Mouse (Mus musculus) lung, postnatal 10 days (tissue): ENCODE measurements at regions not wholly inside any gene's neighbourhood (a gene's known extent, or its start where the extent isn't known, plus 50 kb on each side); places are given as distances from the start of the nearest gene placed in this dataset.

Experiments used
- DNase-seq: peaks from one replicate; pipeline ENCODE4 v3.0.0; 2021

DNA sequence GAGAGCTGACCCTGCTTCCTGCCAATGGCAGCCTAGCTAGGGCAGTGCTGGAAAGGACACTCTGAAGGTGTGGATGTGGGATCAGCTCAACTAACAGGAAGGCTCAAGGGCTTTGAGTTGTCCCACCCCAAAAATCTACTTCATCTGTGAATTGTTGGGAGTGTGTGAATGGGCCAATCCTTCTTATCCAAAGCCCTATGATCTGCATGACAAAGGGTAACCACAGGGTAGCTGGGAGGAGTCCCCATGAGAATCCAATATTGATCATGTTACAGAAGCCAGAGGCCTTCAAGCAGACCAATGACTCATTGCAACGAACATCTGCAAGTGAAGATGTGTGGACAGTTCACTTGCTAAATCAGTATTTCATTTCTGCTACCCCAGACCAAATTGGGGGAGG is 51.1 kb upstream of the Adra1b start:
- no peak for DNase-seq

DNA sequence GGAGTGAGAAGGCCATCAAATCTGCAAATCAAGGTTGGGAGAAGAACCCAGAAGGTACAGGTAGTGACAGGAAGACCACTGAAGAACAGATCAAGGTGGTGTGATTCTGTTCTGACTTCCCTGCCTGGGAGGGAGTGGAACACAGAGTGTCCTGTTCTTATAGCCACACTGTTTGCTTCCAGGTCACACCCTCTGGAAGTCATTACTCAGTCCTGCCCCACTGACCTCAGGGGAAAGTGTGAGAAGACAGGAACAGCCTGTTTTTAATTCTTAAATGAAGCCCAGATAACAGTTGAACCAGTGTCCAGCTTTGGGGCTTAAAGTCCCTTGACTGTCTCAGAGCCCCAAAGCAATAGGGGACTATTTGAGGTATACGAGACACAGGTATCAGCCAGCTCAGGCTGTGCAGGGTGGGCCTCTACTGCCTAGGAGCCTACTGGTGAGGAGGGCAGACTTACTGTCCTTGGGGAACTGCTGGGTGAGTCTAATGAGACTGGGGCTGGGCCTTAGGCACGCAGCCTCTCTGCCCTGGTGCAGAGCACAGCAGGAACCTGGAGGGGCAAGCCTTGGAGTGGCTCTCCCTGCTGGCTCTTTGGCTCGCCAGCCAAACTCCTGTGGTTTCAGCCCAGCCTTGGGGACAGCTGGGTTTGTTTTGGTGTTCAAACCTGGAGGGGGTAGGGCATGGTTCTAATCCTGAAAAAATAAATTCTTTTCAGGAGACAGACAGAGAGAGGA is 57.4 kb upstream of the Adra1b start:
- DNase-seq, result peak; percentile 58

DNA sequence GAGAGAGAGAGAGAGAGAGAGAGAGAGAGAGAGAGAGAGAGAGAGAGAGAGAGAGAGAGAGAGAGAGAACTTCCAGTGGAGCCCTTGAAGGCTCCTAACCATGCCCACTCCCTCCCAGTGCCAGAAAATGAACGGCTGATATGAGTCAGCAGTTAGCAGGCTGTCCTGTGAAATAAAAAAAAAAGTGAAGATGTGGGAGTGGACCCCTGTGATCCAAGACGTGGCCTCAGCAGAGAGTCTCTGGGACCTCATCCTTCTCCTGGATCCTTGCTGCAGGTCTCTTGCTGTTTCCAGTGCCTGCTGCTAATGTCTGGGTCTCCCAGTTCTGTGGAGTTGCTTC is 57.9 kb upstream of the Adra1b start:
- peak; percentile 21 for DNase-seq

DNA sequence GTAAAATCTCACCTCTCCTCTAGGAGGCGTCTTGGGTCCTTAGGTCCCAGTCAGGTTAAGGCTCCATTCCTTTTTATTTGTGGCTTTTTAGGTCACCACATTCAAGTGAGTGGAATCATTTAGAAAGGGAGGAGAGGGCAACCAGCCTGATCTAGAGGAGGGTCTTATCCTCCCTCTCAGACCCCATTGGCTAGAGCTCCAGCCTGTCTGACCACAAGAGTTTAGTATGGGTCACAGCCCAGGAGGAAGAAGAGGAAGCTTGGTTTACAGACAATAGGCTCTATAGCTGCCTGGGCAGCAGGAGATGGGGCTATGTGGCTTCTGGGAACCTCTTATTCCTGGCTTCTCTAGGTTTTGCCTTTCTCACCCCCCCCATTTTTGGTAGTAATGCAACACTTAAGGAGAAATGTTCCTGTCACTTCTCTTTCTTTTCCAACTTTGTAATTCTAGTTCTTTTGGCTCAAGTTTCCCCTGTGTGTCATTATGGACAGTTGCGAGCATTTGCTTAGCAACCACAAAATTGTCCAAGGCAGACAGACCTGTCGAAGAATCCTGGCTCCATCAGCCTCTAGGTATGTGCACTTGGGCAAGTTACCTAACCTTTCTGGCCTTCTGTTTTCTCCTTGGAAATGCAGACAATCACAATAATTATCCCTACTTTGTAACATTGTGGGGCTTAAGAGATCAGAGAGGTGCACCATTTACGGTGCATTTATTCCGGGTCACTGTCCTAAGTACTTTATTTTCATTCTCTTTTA is 59.5 kb upstream of the Adra1b start:
- DNase-seq, result no peak

DNA sequence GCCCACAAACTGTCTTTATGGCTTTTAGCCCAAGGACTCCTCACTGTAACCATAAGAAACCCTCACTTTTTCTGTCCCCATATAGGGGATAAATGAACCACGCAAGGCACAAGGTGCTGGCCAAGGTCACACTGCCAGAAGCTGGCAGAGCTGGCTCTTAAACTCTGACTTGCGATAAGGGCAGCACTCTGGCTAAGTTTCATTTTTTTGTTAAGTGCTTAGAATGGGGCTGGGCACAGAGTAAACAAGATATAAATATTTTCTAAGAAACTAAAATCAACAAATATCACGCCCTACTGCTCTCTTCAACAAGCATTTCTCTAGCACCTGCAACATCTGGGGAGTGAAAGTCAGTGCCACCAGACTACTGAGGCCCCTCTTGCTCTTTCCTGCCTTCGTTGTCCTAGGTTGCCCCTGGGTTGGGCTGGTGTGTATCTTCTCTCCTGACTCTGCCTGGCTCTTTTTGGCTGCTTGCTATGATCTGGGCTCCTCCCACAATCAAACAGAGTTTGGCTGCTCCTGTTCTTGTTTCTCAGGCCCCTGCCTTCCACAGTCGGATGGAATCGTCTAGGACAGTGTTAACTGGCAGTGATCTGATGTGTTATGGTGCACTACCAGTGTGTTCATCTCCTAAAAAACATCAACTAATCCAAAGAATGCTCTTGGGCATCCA is 60.5 kb upstream of the Adra1b start:
- DNase-seq, result peak; percentile 20

DNA sequence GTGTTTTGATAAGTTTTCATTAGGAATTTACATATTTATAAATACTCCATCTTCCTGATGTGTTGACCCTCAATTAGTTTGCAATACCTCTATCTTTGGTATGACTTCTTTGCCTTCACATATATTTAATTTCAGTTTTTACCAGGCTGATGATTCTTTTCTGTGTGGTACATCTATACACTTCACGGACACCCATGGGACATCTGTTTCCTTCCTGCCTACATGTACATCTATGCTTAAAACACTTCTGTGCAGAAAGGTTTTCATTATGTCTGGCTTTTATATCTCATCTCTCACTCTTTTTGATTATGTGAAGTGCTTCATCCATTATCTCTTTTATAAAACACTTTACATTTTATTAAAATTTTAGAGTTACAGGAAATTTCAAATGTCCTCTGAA is 66.8 kb upstream of the Adra1b start:
- DNase-seq, result no peak

DNA sequence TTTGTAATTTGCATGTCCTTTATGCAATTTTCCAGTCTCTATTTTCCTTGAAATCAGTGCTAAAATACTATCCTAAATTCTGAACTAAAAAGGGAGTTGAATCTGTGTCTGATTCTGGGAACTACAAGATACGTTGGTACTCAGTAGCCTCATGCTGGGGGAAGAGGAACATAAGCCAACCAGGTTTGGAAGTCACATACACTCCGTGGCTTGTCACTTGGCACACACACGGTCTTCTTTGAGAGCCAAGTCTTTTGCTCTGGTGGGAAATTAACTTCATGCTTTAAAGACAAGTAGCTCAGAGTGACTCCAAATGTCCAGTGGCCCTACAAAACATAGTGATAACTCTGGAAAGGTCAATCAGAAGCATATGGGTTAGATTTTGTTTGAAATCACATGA is 70.9 kb upstream of the Adra1b start:
- no peak for DNase-seq

DNA sequence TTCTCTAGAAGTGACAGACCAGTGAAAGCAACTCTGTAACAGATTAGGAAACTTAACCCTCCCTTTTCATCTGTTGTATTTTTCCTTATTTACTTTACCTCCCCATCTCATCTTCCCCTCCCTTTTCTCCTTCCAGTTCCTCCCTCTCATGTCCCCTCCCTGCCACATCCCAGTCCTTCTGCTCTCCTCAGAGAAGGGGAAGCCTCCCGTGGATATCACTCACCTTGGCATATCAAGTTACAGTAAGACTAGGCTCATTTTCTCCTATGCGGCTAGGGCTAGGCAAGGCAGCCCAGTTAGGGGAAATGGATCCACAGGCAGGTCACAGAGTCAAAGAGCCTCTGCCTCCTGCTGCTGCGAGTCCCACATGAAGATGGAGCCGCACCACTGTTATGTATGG is 75.0 kb upstream of the Adra1b start:
- DNase-seq, result no peak

DNA sequence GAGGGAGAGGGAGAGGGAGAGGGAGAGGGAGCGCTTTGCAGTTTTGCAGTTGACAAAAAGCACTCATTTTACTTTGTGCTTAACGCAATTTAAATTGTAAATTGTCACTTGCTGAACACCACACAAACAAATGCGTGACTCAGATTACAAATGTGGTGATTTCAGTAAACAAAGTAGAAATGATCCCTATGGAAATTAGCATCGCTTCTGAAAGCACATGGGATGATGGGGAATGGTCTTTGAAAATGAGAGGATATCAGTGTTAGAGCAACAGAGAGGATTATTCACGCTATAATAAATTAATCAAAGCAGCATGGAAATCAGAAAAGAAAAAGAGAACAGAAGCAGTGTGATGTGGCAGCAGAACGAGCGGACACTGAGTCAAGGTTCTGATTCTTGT is 78.4 kb upstream of the Adra1b start:
- DNase-seq, result no peak

DNA sequence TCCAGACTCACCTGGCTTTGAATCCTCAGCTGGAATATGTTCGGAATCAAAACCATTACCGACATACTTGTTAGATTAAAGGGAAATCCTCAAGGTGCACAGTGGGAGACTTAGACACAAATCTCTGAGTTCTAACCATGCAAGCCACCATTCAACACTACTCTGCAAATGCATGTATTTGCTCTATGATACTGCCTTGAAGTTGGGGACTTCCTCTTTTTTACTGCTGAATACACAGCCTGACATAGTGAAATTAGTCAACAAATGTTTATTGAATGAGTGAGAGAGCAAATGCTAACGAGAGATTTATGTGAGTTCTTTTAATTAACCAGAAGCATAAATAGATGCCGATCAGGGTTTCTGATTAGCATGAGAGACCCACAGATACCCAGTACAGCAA is 79.4 kb upstream of the Adra1b start:
- no peak for DNase-seq

DNA sequence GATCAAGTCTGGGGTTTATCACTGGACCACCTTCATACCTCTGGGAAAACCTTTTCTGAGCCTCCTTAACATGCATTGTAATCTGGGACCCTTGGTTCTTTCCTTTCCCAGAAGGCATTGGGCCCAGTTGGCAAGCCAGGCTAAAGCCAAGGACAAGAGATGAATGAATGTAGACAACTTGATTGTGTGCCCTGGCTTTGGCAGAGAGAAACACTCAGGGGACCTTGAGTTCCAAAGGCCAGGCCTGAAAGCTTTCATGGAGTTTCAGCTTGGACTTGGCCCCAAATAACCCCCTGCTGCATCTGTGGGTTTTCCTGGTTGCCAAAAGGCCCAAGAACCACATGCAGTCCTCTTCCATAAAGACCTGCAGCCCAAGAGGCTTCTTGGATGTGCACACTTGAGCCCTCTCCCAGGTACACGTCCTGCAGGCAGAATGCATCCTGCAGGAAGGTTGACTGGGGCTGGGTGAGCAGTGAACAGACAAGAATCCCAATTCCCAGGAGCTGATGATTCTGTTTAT is 89.0 kb upstream of the Adra1b start:
- DNase-seq, result no peak

DNA sequence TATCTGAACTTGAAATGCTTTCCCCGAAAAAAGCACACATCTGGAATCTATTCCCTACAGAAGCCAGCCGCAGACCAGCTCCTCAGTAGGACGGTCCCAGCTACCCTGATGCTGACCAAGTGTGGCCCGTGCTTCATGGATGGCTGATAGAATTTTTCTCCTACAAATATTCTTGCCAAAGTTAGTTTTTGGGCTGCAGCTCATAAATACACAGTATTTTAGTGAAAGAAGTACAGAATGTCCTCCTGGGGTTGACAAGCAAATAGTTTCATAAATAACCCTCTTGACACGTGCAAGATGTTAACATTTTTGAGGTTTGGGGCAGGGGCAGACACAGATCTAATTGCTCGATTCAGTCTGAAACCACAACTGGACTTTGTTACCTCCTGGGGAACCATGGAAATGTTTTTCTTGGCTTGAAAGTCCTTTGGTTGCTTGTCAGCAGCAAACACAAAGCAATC is 91.0 kb upstream of the Adra1b start:
- peak; percentile 15 for DNase-seq

DNA sequence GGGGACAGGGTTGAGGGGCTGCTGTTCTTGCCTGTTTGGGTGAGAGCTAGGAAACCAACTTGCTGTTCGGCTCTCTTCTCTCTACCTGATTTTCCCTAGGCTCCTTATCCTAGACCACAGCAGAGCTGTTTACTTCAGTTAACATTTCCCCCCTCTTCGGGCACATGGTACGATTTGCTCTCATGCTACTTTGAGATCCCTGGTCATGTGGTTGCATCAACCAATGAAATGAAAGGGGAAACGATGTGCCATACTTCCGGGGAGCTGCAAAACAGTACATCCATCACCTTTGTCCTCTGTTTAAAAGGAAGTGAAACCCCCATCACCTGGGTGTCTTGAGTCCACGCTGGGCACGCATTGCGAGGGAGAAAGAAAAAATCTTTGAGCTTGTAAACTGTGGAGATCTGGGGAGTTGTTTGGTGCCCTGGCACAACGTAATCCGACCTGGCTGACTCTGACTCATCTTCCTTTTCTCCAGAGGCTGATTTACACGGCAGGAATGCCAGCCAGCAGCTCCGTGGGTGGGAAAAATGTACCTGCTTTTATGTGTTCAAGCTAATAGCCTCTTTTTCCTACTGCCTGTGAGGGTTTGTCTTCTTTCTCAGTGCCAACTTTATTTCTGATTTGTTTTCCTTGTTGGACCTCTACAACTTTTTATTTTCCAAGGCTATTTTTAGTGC is 97.2 kb upstream of the Adra1b start:
- DNase-seq, result no peak

DNA sequence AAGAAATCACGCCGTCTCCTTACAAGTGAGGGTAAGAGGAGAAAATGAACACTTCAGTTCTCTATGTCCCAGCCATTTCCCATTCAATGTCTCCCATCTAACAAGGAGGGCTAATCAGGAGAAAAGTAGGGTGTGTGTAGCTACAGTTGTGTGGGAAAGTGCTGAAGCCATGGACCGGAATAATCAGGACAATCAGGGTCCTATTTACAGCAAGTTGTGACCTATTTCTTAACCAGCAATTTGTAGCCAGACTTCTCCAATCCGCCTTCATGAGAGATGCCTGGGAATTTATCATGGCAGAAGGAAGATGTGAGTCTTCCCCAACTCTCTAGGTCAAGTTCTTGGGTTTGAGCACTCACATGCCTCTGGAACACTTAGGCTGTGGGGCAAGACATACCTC is 99.0 kb upstream of the Adra1b start:
- DNase-seq, result no peak

DNA sequence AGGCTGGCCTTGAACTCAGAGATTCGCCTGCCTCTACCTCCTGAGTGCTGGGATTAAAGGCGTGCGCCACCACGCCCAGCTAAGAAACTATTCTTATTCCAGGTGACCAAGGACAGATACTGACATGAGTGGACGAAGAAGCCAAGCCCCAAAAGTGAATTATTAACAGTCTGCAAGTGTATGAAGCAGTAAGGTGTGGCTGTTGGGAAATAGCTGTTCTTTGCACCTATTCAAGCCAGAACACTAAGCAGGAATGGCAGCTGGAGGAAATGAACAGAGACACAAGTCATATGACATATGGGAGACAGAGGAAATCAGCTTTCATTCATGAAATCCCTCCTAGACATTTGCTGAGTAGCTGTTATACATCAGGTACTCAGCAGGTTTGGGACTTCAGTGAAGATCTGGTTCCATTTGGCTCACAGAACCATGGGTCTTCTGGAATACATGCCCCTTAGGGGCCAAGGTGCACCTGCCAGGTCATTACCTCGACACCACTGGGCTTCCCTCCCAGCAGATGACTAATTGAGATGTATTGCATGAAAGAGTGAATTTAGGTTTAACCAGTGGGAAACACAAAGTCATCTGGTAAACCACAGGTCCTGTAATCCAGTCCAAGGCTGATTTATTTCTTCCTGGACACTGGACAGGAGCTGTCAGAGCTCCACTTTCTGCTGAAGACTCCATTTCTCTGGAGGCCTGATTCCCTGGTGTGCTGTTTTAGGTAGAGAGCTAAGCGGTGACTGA is 101.0 kb upstream of the Adra1b start:
- DNase-seq, result no peak

DNA sequence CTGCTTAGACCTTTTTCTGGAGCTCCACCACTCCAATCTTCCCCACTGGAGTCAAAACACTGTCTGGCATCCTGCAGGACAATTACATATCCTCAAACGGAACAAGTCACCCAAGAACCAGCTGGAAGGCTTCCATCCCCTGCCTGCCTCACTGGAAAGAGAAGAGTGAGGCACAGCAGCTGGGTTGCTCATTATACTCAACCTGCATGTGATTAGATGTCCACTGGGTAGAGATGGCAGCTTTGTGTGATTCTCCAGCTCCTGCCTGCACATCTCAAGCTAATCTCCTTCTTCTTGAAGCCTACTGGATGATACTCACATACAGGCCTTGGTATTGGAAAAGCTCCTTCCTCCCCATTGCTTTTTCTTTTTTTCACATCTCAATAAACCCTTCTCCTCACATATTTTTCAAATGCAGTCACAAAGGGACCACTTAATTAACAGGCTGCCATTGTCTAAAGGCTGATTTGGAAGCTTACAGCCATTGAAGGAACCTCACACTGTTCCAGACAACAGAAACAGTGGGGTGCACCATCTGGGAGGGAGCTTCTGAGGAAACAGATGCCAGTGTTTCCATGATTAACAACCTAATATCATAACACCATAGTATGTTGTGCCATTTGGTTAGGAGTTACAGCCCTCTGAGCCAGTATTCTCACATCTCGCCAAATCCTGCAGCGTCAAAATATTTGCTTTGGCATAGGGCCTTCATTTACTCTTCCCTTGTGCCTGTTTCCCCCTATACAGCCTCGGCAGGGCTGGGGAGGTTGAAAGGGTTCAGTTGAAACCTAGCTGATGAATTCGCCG is 101.9 kb upstream of the Adra1b start:
- DNase-seq, result peak; percentile 80

DNA sequence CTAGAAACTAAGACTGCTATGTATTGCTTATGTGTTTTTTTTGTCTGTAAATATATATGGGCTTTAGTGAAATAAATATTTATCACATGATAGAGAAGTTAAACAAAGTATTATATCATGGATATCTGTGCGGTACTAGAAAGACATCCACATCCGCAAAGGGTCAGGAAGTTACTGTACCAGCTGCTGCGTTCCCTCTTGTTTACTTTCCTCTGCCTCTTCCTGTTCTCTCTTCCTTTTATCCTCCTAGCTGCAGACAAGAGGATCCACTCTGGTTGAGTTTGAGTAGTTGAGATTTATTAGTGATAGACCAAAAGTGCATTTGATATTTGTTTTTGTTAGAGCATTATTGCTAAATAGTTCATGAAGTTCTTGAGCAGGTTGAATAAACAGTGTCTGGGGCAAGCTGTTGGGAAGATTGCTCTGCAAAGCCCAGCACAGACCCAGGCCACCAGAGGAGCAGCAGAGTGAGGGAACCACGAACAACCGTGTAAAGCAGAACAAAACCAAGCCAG is 106.6 kb upstream of the Adra1b start:
- no peak for DNase-seq

DNA sequence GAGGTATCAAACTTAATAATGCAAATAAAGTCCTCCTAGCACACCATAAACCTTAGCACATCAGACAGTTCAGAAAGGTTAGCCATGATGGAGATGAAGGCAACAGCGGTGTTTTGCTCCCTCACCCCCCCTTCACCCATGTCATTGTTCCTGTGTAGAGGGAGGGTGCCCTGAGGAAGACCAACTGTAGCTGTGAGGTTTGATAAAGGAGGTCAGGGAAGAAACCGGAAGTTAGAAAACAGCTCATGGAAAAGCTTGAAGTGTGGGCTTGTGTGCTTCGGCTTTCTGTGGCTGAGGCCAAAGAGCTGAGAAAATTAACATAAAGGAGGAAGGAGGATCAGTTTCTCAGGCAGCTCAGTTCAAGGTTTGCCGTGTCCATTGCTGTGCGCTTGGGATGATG is 111.3 kb upstream of the Adra1b start:
- DNase-seq, result no peak

DNA sequence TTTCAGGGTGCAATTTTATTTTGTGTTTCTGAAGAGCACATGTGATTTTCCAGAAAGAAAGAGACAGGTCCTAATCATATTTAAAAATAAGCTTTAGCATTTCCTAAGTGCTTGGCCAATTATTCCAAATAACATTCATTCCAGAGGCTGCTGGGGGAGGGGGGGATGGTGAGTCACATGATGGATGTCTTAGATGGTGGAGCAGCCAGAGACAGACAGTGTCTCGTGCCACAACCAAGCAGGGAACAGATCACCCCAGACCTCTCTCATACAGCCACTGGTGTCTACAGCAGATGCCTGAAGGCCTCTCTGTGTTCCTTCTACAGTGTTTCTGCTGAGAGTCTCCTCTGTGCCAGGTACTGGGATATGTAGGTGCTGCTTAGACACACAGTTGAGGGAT is 112.8 kb upstream of the Adra1b start:
- DNase-seq, result peak; percentile 24

DNA sequence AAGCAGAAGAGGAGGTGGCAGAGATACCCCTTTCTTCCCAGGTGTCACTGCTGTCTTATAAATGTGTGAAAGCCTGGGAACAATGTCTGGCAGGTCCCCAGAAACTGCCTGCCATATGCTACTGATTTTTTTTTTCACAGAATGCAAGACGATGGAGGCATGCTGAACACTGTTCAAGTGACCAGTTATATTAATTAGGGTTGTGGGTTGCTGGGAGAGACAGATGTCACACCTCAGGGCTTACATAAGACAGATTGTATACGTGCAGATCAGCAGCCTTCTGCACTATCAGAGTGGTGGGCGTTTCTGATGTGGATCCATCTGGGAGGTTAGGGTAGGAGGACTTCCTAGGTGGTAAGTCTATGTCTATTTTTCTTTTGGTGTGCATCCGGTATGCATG is 120.6 kb upstream of the Adra1b start:
- no peak for DNase-seq

DNA sequence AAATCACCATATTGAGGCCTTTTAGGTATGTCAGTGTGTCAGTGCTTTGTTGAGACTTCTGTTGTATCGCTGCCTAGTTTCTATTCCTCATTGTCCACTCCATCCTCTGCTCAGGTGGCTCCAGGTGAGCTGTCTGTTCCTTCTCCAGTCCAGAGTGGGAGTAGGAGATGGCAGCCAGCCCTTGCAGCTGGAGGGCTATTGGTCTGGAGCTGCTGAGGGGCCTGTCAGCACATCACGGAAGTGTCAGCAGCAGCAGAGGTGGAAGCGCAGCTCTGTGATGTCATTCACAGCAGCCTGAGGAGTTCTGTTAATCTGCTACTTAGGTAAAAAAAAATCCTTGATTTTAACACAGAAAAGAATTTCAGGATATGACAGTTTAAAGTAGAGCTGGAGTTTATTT is 126.0 kb upstream of the Adra1b start:
- DNase-seq, result no peak
